Mouse (Mus musculus): Measurements from ENCODE around the gene B3galt2. TPM values are rescaled to one million over a fixed set of nuclear protein-coding genes. Genes with fewer than 3 reads are reported as not detected.
"Not testable (repeated sequence)": the region's sequence is repeated elsewhere in the genome, so short reads cannot be mapped to it uniquely, and the experiment has no call there.

The B3galt2 gene
- polyA plus RNA-seq, 1 experiment = 3.7 TPM

DNA sequence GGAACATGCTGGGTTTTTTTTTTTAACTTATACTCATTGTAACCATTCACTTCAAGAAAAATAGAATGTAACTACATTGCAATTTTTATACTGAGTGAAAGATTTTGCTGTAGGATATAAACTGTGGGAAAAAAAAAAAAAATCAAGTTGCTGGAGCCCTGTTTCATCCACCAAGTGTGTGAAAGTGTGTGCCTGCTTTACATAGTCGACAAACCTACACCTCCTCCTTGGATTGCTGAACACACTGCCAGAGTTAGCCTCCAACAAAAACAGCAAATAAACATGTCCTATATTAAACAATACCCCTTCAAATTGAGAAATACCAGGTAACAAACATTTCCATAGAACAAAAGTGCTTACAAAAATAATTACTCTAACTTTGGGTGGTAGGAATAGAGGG is 8.1 kb upstream of the B3galt2 start:
- H3K4me3 ChIP-seq (replicated peaks; ENCODE audit: insufficient read depth, low read depth, low read length) = no peak overlapping the region
- no peaks in the 10 kb centered on the region for H3K27me3 ChIP-seq (ENCODE audit: control insufficient read depth, insufficient read depth, low read length)
- WGBS = 83% methylated on average over 1 of the region's 1 CpGs
- no peak for TF ChIP-seq POLR2A (IDR thresholded peaks at IDR 0.05; ENCODE audit: borderline replicate concordance, insufficient read depth, low read length)
- TF ChIP-seq CTCF (IDR thresholded peaks at IDR 0.05; ENCODE audit: borderline replicate concordance, insufficient read depth, low read depth, low read length) = no peak
- no peak overlapping the region for H3K27ac ChIP-seq (ENCODE audit: insufficient read depth, low read length)
- no peaks in the 10 kb centered on the region for H3K4me1 ChIP-seq (ENCODE audit: control insufficient read depth, insufficient read depth, low read length)
- no peak for DNase-seq

DNA sequence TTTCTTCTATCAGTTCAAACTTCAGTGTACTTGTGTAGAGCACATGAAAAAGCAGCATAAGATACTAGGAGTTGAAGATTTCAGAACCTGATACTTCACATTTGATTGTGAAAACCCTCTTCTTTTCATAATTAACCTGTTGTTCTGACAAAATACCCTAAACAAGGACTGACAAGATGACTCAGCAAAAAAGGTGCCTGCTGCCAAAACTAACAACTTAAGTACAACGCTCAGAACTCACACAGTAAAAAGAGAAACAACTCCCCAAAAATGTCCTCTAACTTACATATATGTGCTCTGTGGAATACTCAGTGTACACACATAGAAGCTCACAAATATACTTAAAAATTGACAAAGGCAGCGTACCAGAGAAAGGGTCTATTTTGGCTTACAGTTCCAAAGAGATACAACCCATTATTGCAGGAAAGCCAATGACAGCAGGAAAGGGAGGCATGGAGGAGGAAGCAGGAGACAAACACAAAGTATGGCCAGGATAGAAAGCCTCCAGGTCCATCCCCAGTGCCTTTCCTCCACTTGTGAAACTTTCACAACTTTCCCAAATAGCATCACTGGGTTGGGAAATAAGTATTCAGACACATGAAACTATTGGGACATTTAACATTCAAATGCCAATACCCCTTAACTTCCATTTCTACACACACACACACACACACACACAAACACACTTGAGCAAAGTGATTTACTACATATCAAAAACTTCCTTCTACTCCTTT is 7.4 kb upstream of the B3galt2 start:
- no peak overlapping the region for H3K4me3 ChIP-seq (replicated peaks; ENCODE audit: insufficient read depth, low read depth, low read length)
- H3K27me3 ChIP-seq (ENCODE audit: control insufficient read depth, insufficient read depth, low read length) = no peaks in the 10 kb centered on the region
- no peak for DNase-seq
- no peaks in the 10 kb centered on the region for H3K4me1 ChIP-seq (ENCODE audit: control insufficient read depth, insufficient read depth, low read length)
- 81% methylated on average over 2 of the region's 2 CpGs for WGBS
- TF ChIP-seq CTCF (IDR thresholded peaks at IDR 0.05; ENCODE audit: borderline replicate concordance, insufficient read depth, low read depth, low read length) = no peak
- TF ChIP-seq POLR2A (IDR thresholded peaks at IDR 0.05; ENCODE audit: borderline replicate concordance, insufficient read depth, low read length) = no peak
- H3K27ac ChIP-seq (ENCODE audit: insufficient read depth, low read length) = no peak overlapping the region

DNA sequence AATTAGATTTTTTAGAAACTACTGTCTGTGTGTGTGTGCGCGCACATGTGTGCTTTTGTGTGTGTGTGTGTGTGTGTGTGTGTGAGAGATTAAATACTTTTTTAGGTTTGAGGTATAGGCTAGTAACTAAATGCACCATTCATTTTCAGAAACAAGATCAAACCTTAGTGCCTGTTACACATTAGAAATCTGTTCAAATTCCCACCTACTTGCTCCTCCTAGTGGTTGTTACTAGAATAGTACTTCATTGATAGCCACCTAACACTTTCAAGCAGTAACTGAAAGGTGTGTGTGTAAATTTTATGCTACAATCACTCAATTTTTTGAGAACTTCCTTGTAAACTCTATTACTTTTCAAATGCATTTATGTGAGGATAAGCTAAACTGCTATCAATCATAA is 3.8 kb downstream of the B3galt2 start:
- Histone ChIP-seq H3K27ac (ENCODE audit: insufficient read depth, low read length) (no peak overlapping the region), H3K27me3 (ENCODE audit: control insufficient read depth, insufficient read depth, low read length) (no peaks in the 10 kb centered on the region), H3K4me3 (replicated peaks; ENCODE audit: insufficient read depth, low read depth, low read length) (no peak overlapping the region), H3K4me1 (ENCODE audit: control insufficient read depth, insufficient read depth, low read length) (no peaks in the 10 kb centered on the region; the same call in 1 of the 2 replicates)
- WGBS = 74% methylated on average over 2 of the region's 2 CpGs
- TF ChIP-seq POLR2A (IDR thresholded peaks at IDR 0.05; ENCODE audit: borderline replicate concordance, insufficient read depth, low read length) (no peak), CTCF (IDR thresholded peaks at IDR 0.05; ENCODE audit: borderline replicate concordance, insufficient read depth, low read depth, low read length) (peak; percentile 31; the same call in 1 of the 2 replicates)
- DNase-seq = peak in 1 of 2 experiments; percentile 44

DNA sequence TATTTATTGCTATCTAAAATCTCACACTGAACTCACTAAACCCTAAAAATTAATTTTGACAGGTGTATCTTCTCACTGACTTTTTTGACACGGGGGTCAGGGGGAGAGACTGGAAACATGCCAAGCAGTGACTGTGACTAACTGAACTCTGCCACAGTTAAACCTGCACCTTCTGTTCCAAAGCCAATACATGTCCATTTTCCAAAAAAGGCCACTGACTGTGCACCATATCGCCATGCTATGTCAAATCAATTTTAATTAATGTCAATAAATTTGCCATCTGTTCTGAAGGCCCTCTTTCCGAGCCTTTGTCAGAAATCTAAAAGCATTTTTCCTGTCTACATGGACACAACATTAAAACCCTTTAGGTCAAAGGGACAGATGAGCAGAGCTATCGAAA is 4.9 kb downstream of the B3galt2 start:
- TF ChIP-seq POLR2A (IDR thresholded peaks at IDR 0.05; ENCODE audit: borderline replicate concordance, insufficient read depth, low read length) (no peak), CTCF (IDR thresholded peaks at IDR 0.05; ENCODE audit: borderline replicate concordance, insufficient read depth, low read depth, low read length) (no peak)
- Histone ChIP-seq H3K4me1 (ENCODE audit: control insufficient read depth, insufficient read depth, low read length) (no peaks in the 10 kb centered on the region; the same call in 1 of the 2 replicates), H3K27ac (ENCODE audit: insufficient read depth, low read length) (no peak overlapping the region), H3K27me3 (ENCODE audit: control insufficient read depth, insufficient read depth, low read length) (no peaks in the 10 kb centered on the region), H3K4me3 (replicated peaks; ENCODE audit: insufficient read depth, low read depth, low read length) (no peak overlapping the region)
- WGBS = 17% methylated on average over 4 of the region's 4 CpGs
- DNase-seq = peak in 1 of 2 experiments; percentile 45

DNA sequence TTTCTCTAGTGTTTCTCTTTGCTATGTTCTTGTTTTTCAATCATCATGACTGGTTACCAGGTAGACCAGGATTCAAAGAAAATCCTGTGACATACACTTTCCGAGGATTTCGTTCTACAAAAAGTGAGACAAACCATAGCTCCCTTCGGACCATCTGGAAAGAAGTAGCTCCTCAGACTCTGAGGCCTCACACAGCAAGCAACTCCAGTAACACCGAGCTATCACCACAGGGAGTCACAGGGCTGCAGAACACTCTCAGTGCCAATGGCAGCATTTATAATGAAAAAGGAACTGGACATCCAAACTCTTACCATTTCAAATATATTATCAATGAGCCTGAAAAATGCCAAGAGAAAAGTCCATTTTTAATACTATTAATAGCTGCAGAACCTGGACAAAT is 5.8 kb downstream of the B3galt2 start:
- Histone ChIP-seq H3K27me3 (ENCODE audit: control insufficient read depth, insufficient read depth, low read length) (no peaks in the 10 kb centered on the region), H3K27ac (ENCODE audit: insufficient read depth, low read length) (no peak overlapping the region), H3K4me3 (replicated peaks; ENCODE audit: insufficient read depth, low read depth, low read length) (no peak overlapping the region), H3K4me1 (ENCODE audit: control insufficient read depth, insufficient read depth, low read length) (no peaks in the 10 kb centered on the region; the same call in 1 of the 2 replicates)
- 25% methylated on average over 4 of the region's 4 CpGs for WGBS
- peak in 1 of 2 experiments; percentile 17 for DNase-seq
- no peak for TF ChIP-seq CTCF (IDR thresholded peaks at IDR 0.05; ENCODE audit: borderline replicate concordance, insufficient read depth, low read depth, low read length)

DNA sequence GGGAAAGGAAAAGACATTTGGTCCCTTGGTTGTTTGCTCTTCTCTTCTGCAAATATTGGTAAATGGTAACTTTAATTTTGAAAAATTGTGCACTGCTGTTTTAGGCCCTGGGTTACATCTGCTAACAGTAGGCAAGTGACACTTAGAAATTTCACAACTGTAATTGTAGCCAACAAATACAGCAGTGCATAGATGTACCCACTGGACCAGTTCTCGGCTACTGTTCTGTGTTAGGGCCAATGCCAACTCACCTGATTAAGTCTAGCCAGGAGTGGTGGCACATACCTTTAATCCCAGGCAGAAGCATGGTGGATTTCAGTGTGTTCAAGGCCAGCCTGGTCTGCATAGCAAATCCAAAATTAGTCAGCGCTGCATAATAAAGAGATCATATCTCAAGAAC is 9.9 kb downstream of the B3galt2 start:
- DNase-seq = no peak
- TF ChIP-seq POLR2A (IDR thresholded peaks at IDR 0.05; ENCODE audit: borderline replicate concordance, insufficient read depth, low read length) = no peak
- Histone ChIP-seq H3K4me1 (ENCODE audit: control insufficient read depth, insufficient read depth, low read length) (no peaks in the 10 kb centered on the region; the same call in 1 of the 2 replicates), H3K27ac (ENCODE audit: insufficient read depth, low read length) (no peak overlapping the region), H3K4me3 (replicated peaks; ENCODE audit: insufficient read depth, low read depth, low read length) (no peak overlapping the region), H3K27me3 (ENCODE audit: control insufficient read depth, insufficient read depth, low read length) (no peaks in the 10 kb centered on the region)
- WGBS = 82% methylated on average over 2 of the region's 2 CpGs

DNA sequence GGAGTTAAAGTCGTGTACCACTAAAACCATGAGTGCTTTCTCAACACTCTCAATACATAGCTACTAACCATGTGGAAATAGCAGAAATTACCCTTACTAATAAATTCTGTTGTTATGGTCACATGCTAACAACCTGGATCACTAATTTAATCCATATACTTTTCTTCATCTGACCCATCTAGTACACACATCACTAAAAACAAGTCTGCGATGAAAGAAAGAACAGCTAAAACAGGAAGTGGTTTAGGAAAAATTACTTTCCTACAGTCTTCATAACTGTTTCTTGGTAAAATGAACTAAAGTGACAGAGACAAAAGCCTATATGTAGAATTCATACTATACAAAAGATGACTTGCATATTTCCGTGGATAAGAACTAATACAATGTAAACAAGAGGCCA is 13.2 kb downstream of the B3galt2 start:
- no peak for TF ChIP-seq CTCF (IDR thresholded peaks at IDR 0.05; ENCODE audit: borderline replicate concordance, insufficient read depth, low read depth, low read length)
- no peak for TF ChIP-seq POLR2A (IDR thresholded peaks at IDR 0.05; ENCODE audit: borderline replicate concordance, insufficient read depth, low read length)
- H3K27ac ChIP-seq (ENCODE audit: insufficient read depth, low read length) = no peak overlapping the region
- DNase-seq = no peak
- H3K4me3 ChIP-seq (replicated peaks; ENCODE audit: insufficient read depth, low read depth, low read length) = no peak overlapping the region
- H3K4me1 ChIP-seq (ENCODE audit: control insufficient read depth, insufficient read depth, low read length) = no peaks in the 10 kb centered on the region
- H3K27me3 ChIP-seq (ENCODE audit: control insufficient read depth, insufficient read depth, low read length) = no peaks in the 10 kb centered on the region
- WGBS = 94% methylated on average over 3 of the region's 3 CpGs

DNA sequence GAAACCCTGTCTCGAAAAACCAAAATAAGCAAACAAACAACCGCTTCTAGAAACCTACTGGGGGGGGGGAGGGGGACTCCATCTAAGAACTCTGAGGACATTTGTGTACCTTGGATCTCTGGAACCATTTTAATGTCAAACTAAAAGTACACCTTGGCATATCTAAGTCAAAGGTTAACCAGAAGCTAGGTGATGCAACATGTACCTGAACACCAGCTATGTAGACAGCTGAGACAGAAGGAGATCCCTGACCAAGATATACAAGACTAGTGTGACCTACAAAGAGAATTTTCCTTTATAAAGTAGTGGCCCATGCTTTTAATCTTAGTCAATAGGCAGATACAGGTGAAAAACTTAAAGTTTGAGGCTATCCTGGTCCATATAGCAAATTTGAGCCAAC is 22.7 kb downstream of the B3galt2 start:
- WGBS = 96% methylated on average over 2 of the region's 2 CpGs
- Histone ChIP-seq H3K4me1 (ENCODE audit: control insufficient read depth, insufficient read depth, low read length) (no peaks in the 10 kb centered on the region), H3K4me3 (replicated peaks; ENCODE audit: insufficient read depth, low read depth, low read length) (no peak overlapping the region), H3K27ac (ENCODE audit: insufficient read depth, low read length) (no peak overlapping the region), H3K27me3 (ENCODE audit: control insufficient read depth, insufficient read depth, low read length) (no peaks in the 10 kb centered on the region)
- no peak for DNase-seq
- TF ChIP-seq CTCF (IDR thresholded peaks at IDR 0.05; ENCODE audit: borderline replicate concordance, insufficient read depth, low read depth, low read length) (no peak), POLR2A (IDR thresholded peaks at IDR 0.05; ENCODE audit: borderline replicate concordance, insufficient read depth, low read length) (no peak)

DNA sequence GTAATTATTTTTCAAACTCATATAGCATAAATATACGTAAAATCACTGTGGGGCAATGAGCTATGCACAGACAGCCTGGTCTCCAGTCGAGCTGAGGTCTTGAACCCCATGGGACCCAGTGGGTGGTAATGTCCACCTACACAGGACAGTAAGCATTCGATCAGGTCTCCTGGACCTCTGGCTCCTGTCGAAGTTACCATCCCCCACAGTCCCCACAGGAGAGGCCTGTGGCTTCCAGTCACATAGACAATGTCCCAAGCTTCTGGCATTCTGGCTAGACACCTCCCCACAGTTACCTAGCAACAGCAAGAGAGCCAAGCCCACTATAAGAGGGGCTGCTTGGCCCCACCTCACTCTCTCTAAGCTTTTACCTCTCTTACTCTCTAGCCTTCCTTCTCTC is 24.3 kb downstream of the B3galt2 start:
- H3K4me3 ChIP-seq (replicated peaks; ENCODE audit: insufficient read depth, low read depth, low read length); H3K4me1 ChIP-seq (ENCODE audit: control insufficient read depth, insufficient read depth, low read length); H3K27me3 ChIP-seq (ENCODE audit: control insufficient read depth, insufficient read depth, low read length); H3K27ac ChIP-seq (ENCODE audit: insufficient read depth, low read length); DNase-seq: not testable (repeated sequence)
- 62% methylated on average over 4 of the region's 4 CpGs for WGBS
